Mouse (Mus musculus): ENCODE data around the gene Ptger4. TPM values are rescaled to one million over a fixed set of nuclear protein-coding genes. Genes with fewer than 3 reads are reported as not detected.

Gene Ptger4
- polyA plus RNA-seq, 1 experiment from 2014 or later, result 0.94 TPM

GRCm38 (mm10) chr15:5250182-5250581, 6.2 kb upstream of the Ptger4 start:
- no peak for DNase-seq (ENCODE audit: low spot score)
- 90% methylated on average over 4 of the region's 4 CpGs for WGBS
- Histone ChIP-seq H3K4me1 (0 out of 2 replicates have a peak, but pooled peaks cover 6% of the 10 kb centered on the region), H3K27me3 (ENCODE audit: low read depth, poor library complexity, severe bottlenecking) (peaks cover 24% of the 10 kb centered on the region), H3K27ac (replicated peaks) (no peak overlapping the region), H3K36me3 (no peaks in the 10 kb centered on the region), H3K9me3 (replicated peaks) (no peaks in the 10 kb centered on the region), H3K4me3 (no peak overlapping the region)

- H3K4me3 ChIP-seq, result peak overlapping the region; percentile 66
- no peaks in the 10 kb centered on the region for H3K9me3 ChIP-seq (replicated peaks)
- H3K36me3 ChIP-seq, result no peaks in the 10 kb centered on the region
- H3K27ac ChIP-seq (replicated peaks), result no peak overlapping the region
- DNase-seq (ENCODE audit: low spot score), result peak; percentile 31
- H3K4me1 ChIP-seq, result peaks cover 40% of the 10 kb centered on the region
- WGBS, result 8% methylated on average over 40 of the region's 40 CpGs
- peaks cover 75% of the 10 kb centered on the region for H3K27me3 ChIP-seq (ENCODE audit: low read depth, poor library complexity, severe bottlenecking)
These were observed 690 bp downstream of the Ptger4 start for GRCm38 (mm10) chr15:5243036-5243958.

- Histone ChIP-seq H3K36me3 (no peaks in the 10 kb centered on the region), H3K27ac (replicated peaks) (no peak overlapping the region; the same call in 1 of the 2 replicates), H3K4me1 (peaks cover 38% of the 10 kb centered on the region), H3K4me3 (peak overlapping the region; percentile 66), H3K9me3 (replicated peaks) (no peaks in the 10 kb centered on the region), H3K27me3 (ENCODE audit: low read depth, poor library complexity, severe bottlenecking) (peaks cover 75% of the 10 kb centered on the region)
- WGBS, result 2% methylated on average over 61 of the region's 61 CpGs
- peak; percentile 54 for DNase-seq (ENCODE audit: low spot score)
These were observed 1.5 kb downstream of the Ptger4 start for GRCm38 (mm10) chr15:5242241-5243035.

- Histone ChIP-seq H3K9me3 (replicated peaks) (no peaks in the 10 kb centered on the region), H3K4me3 (peak overlapping the region; percentile 66), H3K27ac (replicated peaks) (no peak overlapping the region), H3K4me1 (peaks cover 34% of the 10 kb centered on the region), H3K27me3 (ENCODE audit: low read depth, poor library complexity, severe bottlenecking) (peaks cover 70% of the 10 kb centered on the region), H3K36me3 (no peaks in the 10 kb centered on the region)
- peak; percentile 44 for DNase-seq (ENCODE audit: low spot score)
- 20% methylated on average over 12 of the region's 12 CpGs for WGBS
These were observed 2.4 kb downstream of the Ptger4 start for GRCm38 (mm10) chr15:5241304-5242201.

GRCm38 (mm10) chr15:5240360-5240759, 3.6 kb downstream of the Ptger4 start:
- Histone ChIP-seq H3K27me3 (ENCODE audit: low read depth, poor library complexity, severe bottlenecking) (peaks cover 58% of the 10 kb centered on the region), H3K36me3 (no peaks in the 10 kb centered on the region), H3K4me1 (peaks cover 34% of the 10 kb centered on the region), H3K4me3 (no peak overlapping the region), H3K27ac (replicated peaks) (no peak overlapping the region), H3K9me3 (replicated peaks) (no peaks in the 10 kb centered on the region)
- no peak for DNase-seq (ENCODE audit: low spot score)
- WGBS, result 84% methylated on average over 6 of the region's 6 CpGs

GRCm38 (mm10) chr15:5239901-5240300, 4.1 kb downstream of the Ptger4 start:
- DNase-seq (ENCODE audit: low spot score), result no peak
- Histone ChIP-seq H3K27me3 (ENCODE audit: low read depth, poor library complexity, severe bottlenecking) (peaks cover 54% of the 10 kb centered on the region), H3K27ac (replicated peaks) (no peak overlapping the region), H3K36me3 (no peaks in the 10 kb centered on the region), H3K4me3 (no peak overlapping the region), H3K4me1 (peaks cover 34% of the 10 kb centered on the region), H3K9me3 (replicated peaks) (no peaks in the 10 kb centered on the region)
- WGBS, result 79% methylated on average over 6 of the region's 6 CpGs

GRCm38 (mm10) chr15:5239361-5239760, 4.6 kb downstream of the Ptger4 start:
- no peak overlapping the region for H3K4me3 ChIP-seq
- H3K27me3 ChIP-seq (ENCODE audit: low read depth, poor library complexity, severe bottlenecking), result peaks cover 48% of the 10 kb centered on the region
- no peaks in the 10 kb centered on the region for H3K36me3 ChIP-seq
- no peaks in the 10 kb centered on the region for H3K9me3 ChIP-seq (replicated peaks)
- peaks cover 29% of the 10 kb centered on the region for H3K4me1 ChIP-seq
- WGBS, result 73% methylated on average over 4 of the region's 4 CpGs
- DNase-seq (ENCODE audit: low spot score), result no peak
- no peak overlapping the region for H3K27ac ChIP-seq (replicated peaks)

- Histone ChIP-seq H3K27me3 (ENCODE audit: low read depth, poor library complexity, severe bottlenecking) (peaks cover 40% of the 10 kb centered on the region), H3K4me1 (peaks cover 21% of the 10 kb centered on the region), H3K27ac (replicated peaks) (no peak overlapping the region), H3K9me3 (replicated peaks) (no peaks in the 10 kb centered on the region), H3K36me3 (no peaks in the 10 kb centered on the region), H3K4me3 (no peak overlapping the region)
- WGBS, result 89% methylated on average over 4 of the region's 4 CpGs
- DNase-seq (ENCODE audit: low spot score), result no peak
These were observed 5.4 kb downstream of the Ptger4 start for GRCm38 (mm10) chr15:5238553-5238952.

GRCm38 (mm10) chr15:5238073-5238472, 5.9 kb downstream of the Ptger4 start:
- no peak for DNase-seq (ENCODE audit: low spot score)
- Histone ChIP-seq H3K27ac (replicated peaks) (no peak overlapping the region), H3K9me3 (replicated peaks) (no peaks in the 10 kb centered on the region), H3K4me1 (peaks cover 17% of the 10 kb centered on the region), H3K27me3 (ENCODE audit: low read depth, poor library complexity, severe bottlenecking) (peaks cover 35% of the 10 kb centered on the region), H3K4me3 (no peak overlapping the region), H3K36me3 (no peaks in the 10 kb centered on the region)
- 81% methylated on average over 7 of the region's 7 CpGs for WGBS

- Histone ChIP-seq H3K9me3 (replicated peaks) (no peaks in the 10 kb centered on the region), H3K36me3 (no peaks in the 10 kb centered on the region)
- no peak for DNase-seq (ENCODE audit: low spot score)
These were observed 6.9 kb downstream of the Ptger4 start for GRCm38 (mm10) chr15:5237012-5237660.

GRCm38 (mm10) chr15:5236538-5236937, 7.4 kb downstream of the Ptger4 start:
- Histone ChIP-seq H3K27me3 (ENCODE audit: low read depth, poor library complexity, severe bottlenecking) (peaks cover 20% of the 10 kb centered on the region), H3K9me3 (replicated peaks) (no peaks in the 10 kb centered on the region), H3K4me1 (0 out of 2 replicates have a peak, but pooled peaks cover 1% of the 10 kb centered on the region), H3K27ac (replicated peaks) (no peak overlapping the region), H3K36me3 (no peaks in the 10 kb centered on the region), H3K4me3 (no peak overlapping the region)
- 18% methylated on average over 6 of the region's 6 CpGs for WGBS
- DNase-seq (ENCODE audit: low spot score), result peak; percentile 69

More at GRCm38 (mm10) chr15:5237012-5237660, 6.9 kb downstream of the Ptger4 start:
- H3K4me1 ChIP-seq, result peaks cover 7% of the 10 kb centered on the region
- no peak overlapping the region for H3K27ac ChIP-seq (replicated peaks)
- peaks cover 26% of the 10 kb centered on the region for H3K27me3 ChIP-seq (ENCODE audit: low read depth, poor library complexity, severe bottlenecking)
- H3K4me3 ChIP-seq, result no peak overlapping the region
- 75% methylated on average over 7 of the region's 7 CpGs for WGBS

All from midbrain, embryonic 10.5 days (tissue).